Mouse (Mus musculus): ENCODE measurements around the gene Tex50. TPM values are rescaled to one million over a fixed set of nuclear protein-coding genes. Genes with fewer than 3 reads are reported as not detected.

The Tex50 gene
- polyA plus RNA-seq, 1 experiment from 2014 or later, result not detected

GRCm38 (mm10) chr1:161140026-161140762, 18.9 kb downstream of the Tex50 start:
- H3K4me2 ChIP-seq (replicated peaks; ENCODE audit: low read depth, low read length), result no peak overlapping the region
- no peaks in the 10 kb centered on the region for H3K4me1 ChIP-seq (replicated peaks; ENCODE audit: control insufficient read depth, insufficient read depth, low read length)
- H3K9me3 ChIP-seq (ENCODE audit: control insufficient read depth, low read length), result no peaks in the 10 kb centered on the region
- 82% methylated on average over 9 of the region's 9 CpGs for WGBS
- no peaks in the 10 kb centered on the region for H3K27me3 ChIP-seq (ENCODE audit: control insufficient read depth, insufficient read depth, low read length)
- H3K4me3 ChIP-seq (ENCODE audit: low read depth, low read length), result no peak overlapping the region
- DNase-seq (ENCODE audit: low spot score) (no peak), ATAC-seq (ENCODE audit: low FRiP score) (no peak)
- no peak overlapping the region for H3K9ac ChIP-seq (ENCODE audit: low read depth, low read length)
- no peaks in the 10 kb centered on the region for H3K36me3 ChIP-seq (ENCODE audit: control insufficient read depth, insufficient read depth, low read length)
- H3K27ac ChIP-seq (ENCODE audit: low read depth, low read length), result no peak overlapping the region

DNA sequence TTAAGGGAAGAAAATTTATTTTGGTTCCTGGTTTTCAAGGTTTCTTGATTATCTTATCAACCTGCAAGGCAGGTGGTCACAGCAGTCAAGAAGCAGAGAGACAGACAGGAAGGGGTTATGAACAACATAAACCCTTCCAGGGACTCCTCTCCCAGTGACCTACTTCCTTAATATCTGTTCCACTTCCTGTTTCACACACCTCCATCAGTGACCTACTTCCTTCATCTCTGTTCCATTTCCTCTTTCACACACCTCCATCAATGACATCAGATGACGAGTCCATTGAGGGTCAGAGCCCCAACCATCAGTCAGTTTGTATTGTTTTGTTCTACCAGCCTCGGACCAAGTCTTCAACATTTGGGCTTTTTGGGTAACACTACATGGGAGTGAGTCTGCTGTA, 19.6 kb downstream of the Tex50 start:
- no peak for ATAC-seq (ENCODE audit: low FRiP score)
- DNase-seq (ENCODE audit: low spot score), result no peak
- Histone ChIP-seq H3K27ac (ENCODE audit: low read depth, low read length) (no peak overlapping the region), H3K27me3 (ENCODE audit: control insufficient read depth, insufficient read depth, low read length) (no peaks in the 10 kb centered on the region), H3K4me3 (ENCODE audit: low read depth, low read length) (no peak overlapping the region), H3K9ac (ENCODE audit: low read depth, low read length) (no peak overlapping the region), H3K4me2 (replicated peaks; ENCODE audit: low read depth, low read length) (no peak overlapping the region), H3K9me3 (ENCODE audit: control insufficient read depth, low read length) (no peaks in the 10 kb centered on the region), H3K36me3 (ENCODE audit: control insufficient read depth, insufficient read depth, low read length) (no peaks in the 10 kb centered on the region), H3K4me1 (replicated peaks; ENCODE audit: control insufficient read depth, insufficient read depth, low read length) (no peaks in the 10 kb centered on the region)
- whole genome bisulfite sequencing, result 88% methylated on average over 2 of the region's 2 CpGs

DNA sequence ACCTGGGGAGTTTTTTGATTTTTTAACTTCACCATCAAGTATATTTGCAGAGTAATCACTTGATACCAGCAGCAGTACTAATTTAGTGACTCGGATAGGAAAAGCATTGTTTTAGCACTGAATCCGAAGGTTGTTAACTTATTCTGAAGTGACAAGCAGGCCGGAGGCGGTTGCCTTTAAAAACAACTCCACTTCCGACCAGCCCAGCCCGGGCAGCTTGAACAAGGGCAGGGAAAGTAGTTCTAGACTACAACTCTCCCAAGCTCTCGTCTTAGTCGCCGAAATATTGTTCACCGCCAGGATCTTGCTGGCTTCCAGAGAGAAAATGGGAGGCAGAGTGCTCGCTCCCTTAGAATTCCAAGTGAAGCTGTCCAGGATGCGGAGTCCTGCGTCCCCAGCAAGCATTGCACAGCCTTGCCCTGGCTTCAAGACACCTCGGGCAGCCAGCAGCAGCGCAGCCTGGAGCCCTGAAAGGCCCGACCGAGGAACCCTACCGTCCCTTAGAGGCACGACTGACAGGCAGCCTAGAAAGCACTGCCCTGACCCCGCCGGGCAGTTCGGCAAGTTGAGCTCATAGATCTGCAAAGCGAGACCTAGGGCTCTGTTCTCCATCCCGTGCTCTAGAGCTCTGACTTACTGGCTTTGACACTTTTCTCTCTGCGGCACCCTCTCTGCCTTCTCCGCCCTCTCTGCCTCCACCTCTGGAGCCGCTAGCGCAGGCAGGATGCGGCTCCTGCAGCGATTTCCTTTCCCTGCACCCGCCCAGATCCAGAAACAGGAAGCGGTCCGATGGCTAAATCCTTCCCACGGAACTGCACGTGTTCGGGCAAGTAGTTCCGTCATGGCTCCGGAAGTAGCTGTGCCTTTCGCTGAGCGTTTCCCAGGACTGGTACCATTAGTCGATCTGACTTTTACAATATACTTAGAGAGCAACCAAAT, 28.1 kb downstream of the Tex50 start, which contains the start of gene Klhl20:
Klhl20 (minus strand) TSS at position 786 of the 939 bp plus-strand sequence.
- H3K4me1 ChIP-seq (replicated peaks; ENCODE audit: control insufficient read depth, insufficient read depth, low read length), result no peaks in the 10 kb centered on the region
- peak within 1 kb of the TSS; percentile 77 for H3K4me2 ChIP-seq (replicated peaks; ENCODE audit: low read depth, low read length)
- H3K36me3 ChIP-seq (ENCODE audit: control insufficient read depth, insufficient read depth, low read length), result no peaks in the 10 kb centered on the region
- H3K27ac ChIP-seq (ENCODE audit: low read depth, low read length), result peak within 1 kb of the TSS; percentile 58; the same call in 1 of the 2 replicates
- no peaks in the 10 kb centered on the region for H3K27me3 ChIP-seq (ENCODE audit: control insufficient read depth, insufficient read depth, low read length)
- peak; percentile 98 for DNase-seq (ENCODE audit: low spot score)
- ATAC-seq (ENCODE audit: low FRiP score), result peak; percentile 97
- WGBS, result 3% methylated on average over 41 of the region's 41 CpGs
- H3K4me3 ChIP-seq (ENCODE audit: low read depth, low read length), result peak within 1 kb of the TSS; percentile 84
- H3K9ac ChIP-seq (ENCODE audit: low read depth, low read length), result peak within 1 kb of the TSS; percentile 92
- H3K9me3 ChIP-seq (ENCODE audit: control insufficient read depth, low read length), result no peaks in the 10 kb centered on the region

DNA sequence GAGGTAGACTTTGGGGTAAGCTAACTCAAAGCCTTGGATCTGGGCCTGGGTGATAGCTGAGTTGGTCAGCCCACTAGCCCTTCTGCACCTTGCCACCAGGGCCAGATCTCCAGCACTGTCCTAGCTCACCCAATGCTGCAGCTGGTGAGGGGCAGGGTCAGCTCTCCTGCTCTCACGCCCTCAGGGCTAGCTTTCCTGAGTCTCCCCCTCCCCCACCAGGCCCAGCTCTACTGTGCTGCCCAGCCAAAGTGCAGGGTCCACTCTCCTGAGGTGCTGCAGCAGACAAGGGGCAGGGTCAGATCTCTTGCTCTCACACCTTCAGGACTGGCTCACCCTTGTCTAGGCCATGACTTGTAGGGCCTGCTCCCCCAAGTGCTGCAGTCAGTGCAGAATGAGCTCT, 32.7 kb downstream of the Tex50 start:
- Histone ChIP-seq H3K36me3 (ENCODE audit: control insufficient read depth, insufficient read depth, low read length) (no peaks in the 10 kb centered on the region), H3K27ac (ENCODE audit: low read depth, low read length) (no peak overlapping the region), H3K9me3 (ENCODE audit: control insufficient read depth, low read length) (no peaks in the 10 kb centered on the region), H3K27me3 (ENCODE audit: control insufficient read depth, insufficient read depth, low read length) (no peaks in the 10 kb centered on the region), H3K4me2 (replicated peaks; ENCODE audit: low read depth, low read length) (no peak overlapping the region), H3K4me3 (ENCODE audit: low read depth, low read length) (no peak overlapping the region), H3K9ac (ENCODE audit: low read depth, low read length) (no peak overlapping the region), H3K4me1 (replicated peaks; ENCODE audit: control insufficient read depth, insufficient read depth, low read length) (no peaks in the 10 kb centered on the region)
- ATAC-seq (ENCODE audit: low FRiP score) (no peak), DNase-seq (ENCODE audit: low spot score) (no peak)
- 83% methylated on average over 1 of the region's 1 CpGs for WGBS

DNA sequence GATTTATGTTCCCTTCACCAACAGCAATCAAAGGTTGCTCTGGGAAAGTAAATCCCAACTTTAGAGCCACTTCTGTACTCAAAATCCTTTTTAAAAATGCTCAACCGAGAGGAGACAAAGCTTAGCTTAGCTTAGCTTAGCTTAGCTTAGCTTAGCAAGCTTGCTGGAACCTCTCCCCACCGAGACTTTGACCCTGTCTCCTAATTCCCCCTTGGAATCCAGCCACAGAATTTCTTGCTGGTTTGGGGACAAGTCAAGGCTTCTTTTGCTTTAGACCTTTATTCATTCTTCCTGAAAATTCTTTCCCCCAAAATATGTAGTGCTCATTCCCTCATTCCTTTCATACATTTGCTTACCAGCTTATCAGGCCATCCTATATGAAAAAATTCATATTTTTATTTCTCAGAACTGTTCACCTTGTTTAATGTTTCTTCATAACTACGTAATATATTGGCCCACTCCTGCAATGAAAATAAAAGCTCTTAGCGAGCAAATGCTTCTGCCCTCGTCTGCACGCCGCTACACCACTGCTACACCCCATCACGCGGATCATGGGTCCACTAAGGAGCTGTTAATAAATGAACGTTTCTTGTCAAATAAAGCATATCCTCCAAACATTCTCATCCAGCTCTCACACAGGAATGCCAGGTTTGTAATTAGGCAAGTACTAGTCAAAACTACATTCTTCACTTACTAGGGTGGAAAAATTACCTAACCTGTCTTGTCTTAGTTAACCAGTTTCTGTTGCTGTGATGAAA, 36.3 kb downstream of the Tex50 start:
- no peaks in the 10 kb centered on the region for H3K27me3 ChIP-seq (ENCODE audit: control insufficient read depth, insufficient read depth, low read length)
- 92% methylated on average over 10 of the region's 10 CpGs for WGBS
- no peak overlapping the region for H3K4me2 ChIP-seq (replicated peaks; ENCODE audit: low read depth, low read length)
- H3K4me1 ChIP-seq (replicated peaks; ENCODE audit: control insufficient read depth, insufficient read depth, low read length), result no peaks in the 10 kb centered on the region
- no peak for DNase-seq (ENCODE audit: low spot score)
- ATAC-seq (ENCODE audit: low FRiP score), result no peak
- no peak overlapping the region for H3K9ac ChIP-seq (ENCODE audit: low read depth, low read length)
- no peaks in the 10 kb centered on the region for H3K36me3 ChIP-seq (ENCODE audit: control insufficient read depth, insufficient read depth, low read length)
- H3K4me3 ChIP-seq (ENCODE audit: low read depth, low read length), result no peak overlapping the region
- H3K9me3 ChIP-seq (ENCODE audit: control insufficient read depth, low read length), result no peaks in the 10 kb centered on the region
- H3K27ac ChIP-seq (ENCODE audit: low read depth, low read length), result no peak overlapping the region

DNA sequence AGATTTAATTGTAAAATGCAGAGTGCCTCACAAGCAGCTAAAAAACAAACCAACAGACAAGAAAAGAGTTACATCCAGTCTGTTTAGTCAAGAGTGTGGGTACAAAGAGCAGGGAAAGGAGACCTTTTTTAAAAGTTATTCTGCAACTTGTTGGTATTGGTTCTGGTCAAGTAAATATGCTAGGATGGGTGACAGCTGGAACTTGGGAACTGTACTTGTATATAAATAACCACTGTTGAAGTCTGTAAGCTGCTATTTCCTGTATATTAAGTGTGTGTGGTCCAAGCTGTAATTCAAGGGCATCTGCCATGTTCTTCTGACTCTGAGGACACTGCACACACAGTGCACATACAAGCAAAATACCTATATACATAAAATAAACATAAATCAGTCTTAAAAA, 44.5 kb downstream of the Tex50 start:
- Histone ChIP-seq H3K9ac (ENCODE audit: low read depth, low read length) (no peak overlapping the region), H3K27ac (ENCODE audit: low read depth, low read length) (no peak overlapping the region), H3K27me3 (ENCODE audit: control insufficient read depth, insufficient read depth, low read length) (no peaks in the 10 kb centered on the region), H3K4me3 (ENCODE audit: low read depth, low read length) (no peak overlapping the region), H3K4me2 (replicated peaks; ENCODE audit: low read depth, low read length) (no peak overlapping the region), H3K4me1 (replicated peaks; ENCODE audit: control insufficient read depth, insufficient read depth, low read length) (no peaks in the 10 kb centered on the region), H3K9me3 (ENCODE audit: control insufficient read depth, low read length) (no peaks in the 10 kb centered on the region), H3K36me3 (ENCODE audit: control insufficient read depth, insufficient read depth, low read length) (no peaks in the 10 kb centered on the region)
- ATAC-seq (ENCODE audit: low FRiP score), result no peak
- no peak for DNase-seq (ENCODE audit: low spot score)

DNA sequence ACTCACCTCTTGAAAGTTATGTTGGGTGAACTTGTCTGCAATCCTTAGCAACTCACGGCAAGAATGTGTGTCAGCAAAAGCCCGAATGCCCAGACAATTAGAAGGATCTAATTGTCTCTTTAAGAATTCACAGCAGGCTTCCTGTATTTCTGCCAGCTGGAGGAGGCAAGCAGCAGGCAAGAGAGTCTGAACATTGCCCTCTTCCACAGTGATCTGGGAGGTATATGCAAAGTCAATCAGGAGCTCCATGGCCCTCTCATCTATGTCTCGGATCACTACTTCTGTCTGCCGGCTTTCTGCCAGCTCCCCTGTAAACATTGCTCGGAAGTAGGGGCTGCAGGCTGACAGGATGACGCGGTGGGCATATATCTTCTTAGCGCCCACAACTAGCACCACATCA, 49.9 kb downstream of the Tex50 start:
- Histone ChIP-seq H3K4me3 (ENCODE audit: low read depth, low read length) (no peak overlapping the region), H3K27ac (ENCODE audit: low read depth, low read length) (no peak overlapping the region), H3K4me2 (replicated peaks; ENCODE audit: low read depth, low read length) (no peak overlapping the region), H3K36me3 (ENCODE audit: control insufficient read depth, insufficient read depth, low read length) (no peaks in the 10 kb centered on the region), H3K9me3 (ENCODE audit: control insufficient read depth, low read length) (no peaks in the 10 kb centered on the region), H3K9ac (ENCODE audit: low read depth, low read length) (no peak overlapping the region), H3K4me1 (replicated peaks; ENCODE audit: control insufficient read depth, insufficient read depth, low read length) (no peaks in the 10 kb centered on the region), H3K27me3 (ENCODE audit: control insufficient read depth, insufficient read depth, low read length) (no peaks in the 10 kb centered on the region)
- ATAC-seq (ENCODE audit: low FRiP score) (no peak), DNase-seq (ENCODE audit: low spot score) (no peak)
- WGBS, result 87% methylated on average over 8 of the region's 8 CpGs
